Mouse (Mus musculus) ES-E14 (cell line): ENCODE measurements around the gene Gpr68. TPM values are rescaled to one million over a fixed set of nuclear protein-coding genes. Genes with fewer than 3 reads are reported as not detected.

Experiments
- DNase-seq: peaks from one replicate; pipeline ENCODE4 v3.0.0-alpha.2; 2013; ENCODE audit warnings: low read depth, low spot score
- H3K27ac ChIP-seq: 2 replicates; pipeline ENCODE4 v1.5.1; 2012; ENCODE audit warnings: low read depth, mild to moderate bottlenecking, low read length, moderate library complexity, mixed read lengths; ENCODE audit not compliant: poor library complexity, insufficient read depth, severe bottlenecking
- H3K36me3 ChIP-seq: 2 replicates; pipeline ENCODE4 v1.6.1; 2012; ENCODE audit warnings: mild to moderate bottlenecking, low read length, moderate library complexity, mixed read lengths; ENCODE audit not compliant: control insufficient read depth, poor library complexity, insufficient read depth, severe bottlenecking
- H3K4me1 ChIP-seq, 2 experiments: fragments of 150-350 bp in 1 of 2; sonication (generic) in 1 of 2; 2 replicates each; pipeline ENCODE4 v1.6.1; 2012; ENCODE audit warnings: low read length in 2 of 2, mild to moderate bottlenecking in 1 of 2, mixed read lengths in 1 of 2; ENCODE audit not compliant: control insufficient read depth in 2 of 2, insufficient read depth in 2 of 2, poor library complexity in 1 of 2
- H3K4me3 ChIP-seq, 2 experiments: fragments of 150-350 bp in 1 of 2; sonication (generic) in 1 of 2; 2 replicates each; pipeline ENCODE4 v1.5.1; 2012; ENCODE audit warnings: low read length in 2 of 2, low read depth in 1 of 2, mild to moderate bottlenecking in 1 of 2, mixed read lengths in 1 of 2; ENCODE audit not compliant: insufficient read depth in 1 of 2, poor library complexity in 1 of 2, severe bottlenecking in 1 of 2
- H3K9ac ChIP-seq: 2 replicates; pipeline ENCODE4 v1.6.1; 2012; ENCODE audit warnings: low read depth, mild to moderate bottlenecking, low read length, mixed read lengths; ENCODE audit not compliant: poor library complexity, insufficient read depth, severe bottlenecking
- H3K9me3 ChIP-seq: fragments of 150-350 bp; sonication (generic); 2 replicates; pipeline ENCODE4 v1.6.1; 2012; ENCODE audit warnings: low read depth, mild to moderate bottlenecking, low read length; ENCODE audit not compliant: control insufficient read depth, insufficient read depth
- CHD2 ChIP-seq: IDR thresholded peaks from 2 replicates; pipeline ENCODE4 v1.6.1; 2014; ENCODE audit warnings: mild to moderate bottlenecking, low read depth, low read length, inconsistent platforms
- HCFC1 ChIP-seq: IDR thresholded peaks from 2 replicates; pipeline ENCODE4 v1.6.1; 2012; ENCODE audit warnings: low read length, inconsistent platforms, borderline replicate concordance; ENCODE audit not compliant: insufficient read depth
- MAFK ChIP-seq: IDR thresholded peaks from 2 replicates; pipeline ENCODE4 v1.6.1; 2014; ENCODE audit warnings: mild to moderate bottlenecking, low read depth, low read length, inconsistent platforms; ENCODE audit not compliant: insufficient read depth
- ZC3H11A ChIP-seq: IDR thresholded peaks from 2 replicates; pipeline ENCODE4 v1.6.1; 2012; ENCODE audit warnings: low read depth, mild to moderate bottlenecking, inconsistent platforms, low read length, borderline replicate concordance
- ZNF384 ChIP-seq: IDR thresholded peaks from 2 replicates; pipeline ENCODE4 v1.6.1; 2012; ENCODE audit warnings: low read depth, low read length, inconsistent platforms
- in situ Hi-C, 2 experiments: fragments of 600-800 bp; cut with MboI; formaldehyde crosslinking; loops; one replicate each; pipeline ENCODE4 v1.15.1; 2025; ENCODE audit warnings: low sequenced_read_pairs in 2 of 2, inconsistent platforms in 1 of 2; ENCODE audit not compliant: unreplicated experiment in 2 of 2
- total RNA-seq: library from RNA; depleted of rRNA; stranded (reverse); fragments of 300-350 nt; gene quantifications from 2 replicates; pipeline ENCODE4 v1.2.3, GENCODE M21; 2012

The Gpr68 gene
- total RNA-seq, 1 experiment = 0.49 TPM

- Histone ChIP-seq H3K27ac (no peak overlapping the region), H3K9me3 (no peaks in the 10 kb centered on the region), H3K9ac (no peak overlapping the region), H3K4me3 (no peak overlapping the region), H3K4me1 (no peaks in the 10 kb centered on the region), H3K36me3 (no peaks in the 10 kb centered on the region)
- DNase-seq = no peak
- in situ Hi-C loops = no loop called here
- TF ChIP-seq MAFK (no peak), ZNF384 (no peak), HCFC1 (no peak), ZC3H11A (no peak), CHD2 (no peak)
Measured at GRCm38 (mm10) chr12:100895504-100895903, 12.5 kb downstream of the Gpr68 start.

- no peak for DNase-seq
- H3K9me3 ChIP-seq = no peaks in the 10 kb centered on the region
- H3K36me3 ChIP-seq = no peaks in the 10 kb centered on the region
- no peak overlapping the region for H3K9ac ChIP-seq
- in situ Hi-C loops = no loop called here
- no peak overlapping the region for H3K4me3 ChIP-seq
- no peak for TF ChIP-seq HCFC1
- no peak overlapping the region for H3K27ac ChIP-seq
- H3K4me1 ChIP-seq = no peaks in the 10 kb centered on the region
Measured at GRCm38 (mm10) chr12:100890548-100890947, 17.4 kb downstream of the Gpr68 start.

DNA sequence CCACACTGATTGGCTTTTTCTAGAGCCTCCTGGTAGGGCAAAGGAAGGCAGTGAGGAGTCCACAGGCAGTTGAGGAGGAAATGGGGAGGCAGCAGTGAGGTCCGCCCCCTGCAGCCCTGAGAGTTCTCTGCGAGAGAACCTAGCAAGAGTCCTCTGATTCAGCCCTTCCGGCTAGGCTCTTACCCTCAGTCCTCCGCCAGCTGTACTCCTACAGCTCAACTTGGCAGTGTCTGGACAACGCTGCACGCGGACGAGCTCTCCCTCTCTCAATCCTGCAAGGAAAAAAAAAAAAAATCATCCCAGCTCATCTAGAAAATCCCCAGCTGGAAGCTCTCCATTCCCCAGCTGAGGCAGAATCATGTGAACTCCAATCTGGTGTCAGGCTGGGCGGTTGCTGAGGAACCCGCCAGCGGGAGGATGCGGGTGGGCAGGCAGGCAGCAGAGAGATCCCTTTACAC, 20.2 kb downstream of the Gpr68 start:
- TF ChIP-seq HCFC1 (no peak), CHD2 (no peak), ZC3H11A (no peak), MAFK (no peak), ZNF384 (no peak)
- H3K4me1 ChIP-seq = no peaks in the 10 kb centered on the region
- no peak overlapping the region for H3K27ac ChIP-seq
- H3K9me3 ChIP-seq = no peaks in the 10 kb centered on the region
- H3K36me3 ChIP-seq = no peaks in the 10 kb centered on the region
- no peak overlapping the region for H3K9ac ChIP-seq
- H3K4me3 ChIP-seq = peak overlapping the region in 1 of 2 experiments; percentile 16; a peak in 1 of 4 replicates
- no peak for DNase-seq
- in situ Hi-C loops = no loop called here

DNA sequence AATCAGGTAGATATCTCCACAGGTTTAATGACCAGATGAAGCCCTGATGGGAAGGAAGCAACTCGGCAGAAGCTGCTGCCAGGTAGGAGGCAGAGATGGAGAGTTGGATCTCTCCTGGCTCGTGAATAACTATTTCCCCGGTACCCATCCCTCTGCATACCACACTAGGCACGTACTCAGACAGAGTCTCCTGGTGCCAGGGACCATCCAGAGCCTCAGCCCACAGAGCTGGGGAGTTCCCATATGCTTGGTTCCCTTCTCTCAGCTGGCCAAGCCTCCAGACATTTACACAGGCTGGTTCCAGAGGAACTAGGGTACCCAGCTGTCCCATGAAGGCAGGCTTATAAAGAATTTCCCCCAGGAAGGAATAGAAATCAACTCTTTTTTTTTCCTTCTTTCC, 21.1 kb downstream of the Gpr68 start:
- Histone ChIP-seq H3K4me3 (no peak overlapping the region), H3K9ac (no peak overlapping the region), H3K27ac (no peak overlapping the region; the same call in 1 of the 2 replicates), H3K4me1 (no peaks in the 10 kb centered on the region), H3K9me3 (no peaks in the 10 kb centered on the region), H3K36me3 (no peaks in the 10 kb centered on the region)
- in situ Hi-C loops = no loop called here
- no peak for TF ChIP-seq ZNF384
- TF ChIP-seq CHD2 = no peak
- no peak for TF ChIP-seq ZC3H11A
- TF ChIP-seq HCFC1 = no peak
- no peak for TF ChIP-seq MAFK
- DNase-seq = no peak

- Histone ChIP-seq H3K9ac (no peak overlapping the region), H3K36me3 (no peaks in the 10 kb centered on the region), H3K4me1 (no peaks in the 10 kb centered on the region), H3K9me3 (no peaks in the 10 kb centered on the region), H3K4me3 (no peak overlapping the region), H3K27ac (no peak overlapping the region)
- no peak for TF ChIP-seq MAFK
- TF ChIP-seq ZNF384 = no peak
- no peak for TF ChIP-seq ZC3H11A
- no peak for TF ChIP-seq HCFC1
- TF ChIP-seq CHD2 = no peak
- DNase-seq = no peak
- in situ Hi-C loops = no loop called here
Measured at GRCm38 (mm10) chr12:100885585-100885984, 22.4 kb downstream of the Gpr68 start.
